Mouse (Mus musculus): Measurements from ENCODE around the gene Bcl7a. TPM values are rescaled to one million over a fixed set of nuclear protein-coding genes. Genes with fewer than 3 reads are reported as not detected.

The Bcl7a gene
- total and polyA plus RNA-seq, 3 experiments, result 6.3 to 10.3 (median 9.2) TPM

GRCm38 (mm10) chr5:123350386-123350785 lies 6.8 kb downstream of the Bcl7a start:
- Histone ChIP-seq H3K79me2 (replicated peaks; ENCODE audit: control insufficient read depth, insufficient read depth, low read length) (peaks cover 6% of the 10 kb centered on the region; the same call in 1 of the 2 replicates), H3K36me3 (ENCODE audit: control insufficient read depth, insufficient read depth, low read length) (no peaks in the 10 kb centered on the region; the same call in 1 of the 2 replicates), H3K27ac (no peak overlapping the region), H3K4me3 (no peak overlapping the region), H3K27me3 (ENCODE audit: control insufficient read depth, insufficient read depth, low read length) (no peaks in the 10 kb centered on the region), H3K4me1 (ENCODE audit: control insufficient read depth, insufficient read depth, low read length) (peaks cover 2% of the 10 kb centered on the region; the same call in 1 of the 2 replicates), H3K9ac (ENCODE audit: low read depth, low read length) (no peak overlapping the region)
- TF ChIP-seq EP300 (IDR thresholded peaks at IDR 0.05; ENCODE audit: insufficient read depth, low read depth, low read length) (no peak), CTCF (IDR thresholded peaks at IDR 0.05) (peak; percentile 64), POLR2A (IDR thresholded peaks at IDR 0.05; ENCODE audit: insufficient read depth, low read depth, low read length) (no peak)
- 57% methylated on average over 10 of the region's 10 CpGs for WGBS
- intact Hi-C loops (cut with DNase I), result no loop called here
- peak; percentile 30 to 42 for DNase-seq

DNA sequence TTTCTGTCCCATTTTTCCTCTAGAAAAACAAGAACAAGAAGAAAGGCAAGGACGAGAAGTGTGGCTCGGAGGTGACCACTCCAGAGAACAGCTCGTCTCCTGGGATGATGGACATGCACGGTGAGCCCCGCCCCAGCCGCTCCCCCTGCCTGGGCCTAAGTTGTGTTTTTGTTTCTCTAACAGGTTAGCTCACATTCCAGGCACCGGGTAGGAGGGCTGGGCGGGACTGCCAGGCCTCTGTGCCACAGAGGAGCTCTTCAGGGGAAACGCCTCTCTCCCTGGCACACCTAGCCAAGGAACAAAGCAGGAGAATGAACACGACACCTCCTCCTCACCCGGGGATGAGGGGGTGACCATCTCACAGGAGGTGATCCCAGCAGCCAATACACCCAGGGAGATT lies 12.3 kb downstream of the Bcl7a start:
- intact Hi-C loops (cut with DNase I), result no loop called here
- no peak for DNase-seq
- no peaks in the 10 kb centered on the region for H3K4me1 ChIP-seq (ENCODE audit: control insufficient read depth, insufficient read depth, low read length)
- no peaks in the 10 kb centered on the region for H3K27me3 ChIP-seq (ENCODE audit: control insufficient read depth, insufficient read depth, low read length)
- 87% methylated on average over 11 of the region's 11 CpGs for WGBS
- no peak overlapping the region for H3K4me3 ChIP-seq
- H3K27ac ChIP-seq, result no peak overlapping the region
- no peaks in the 10 kb centered on the region for H3K79me2 ChIP-seq (replicated peaks; ENCODE audit: control insufficient read depth, insufficient read depth, low read length)
- H3K36me3 ChIP-seq (ENCODE audit: control insufficient read depth, insufficient read depth, low read length), result no peaks in the 10 kb centered on the region
- TF ChIP-seq POLR2A (IDR thresholded peaks at IDR 0.05; ENCODE audit: insufficient read depth, low read depth, low read length) (no peak), CTCF (IDR thresholded peaks at IDR 0.05) (no peak), EP300 (IDR thresholded peaks at IDR 0.05; ENCODE audit: insufficient read depth, low read depth, low read length) (no peak)
- no peak overlapping the region for H3K9ac ChIP-seq (ENCODE audit: low read depth, low read length)

DNA sequence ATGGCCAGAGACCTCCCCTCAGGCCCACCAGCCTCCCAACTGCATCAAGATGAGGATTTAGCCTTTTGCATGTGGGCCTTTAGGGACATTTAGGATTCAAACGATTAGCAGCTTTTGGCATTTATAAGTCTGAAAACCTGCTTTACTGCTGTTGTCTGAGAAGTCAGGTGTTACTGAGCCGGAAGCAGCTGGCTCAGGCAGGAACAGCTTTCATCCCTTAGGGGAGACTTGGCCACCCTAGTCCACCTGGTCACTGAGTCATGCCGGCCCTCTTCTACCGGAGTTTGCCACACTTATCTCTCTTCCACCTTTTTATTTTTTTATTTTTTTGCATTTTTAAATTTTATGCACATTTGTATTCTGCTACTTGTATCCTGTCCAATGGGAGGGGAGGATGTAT lies 13.6 kb downstream of the Bcl7a start:
- TF ChIP-seq POLR2A (IDR thresholded peaks at IDR 0.05; ENCODE audit: insufficient read depth, low read depth, low read length) (no peak), EP300 (IDR thresholded peaks at IDR 0.05; ENCODE audit: insufficient read depth, low read depth, low read length) (no peak), CTCF (IDR thresholded peaks at IDR 0.05) (no peak)
- no peaks in the 10 kb centered on the region for H3K79me2 ChIP-seq (replicated peaks; ENCODE audit: control insufficient read depth, insufficient read depth, low read length)
- WGBS, result 92% methylated on average over 4 of the region's 4 CpGs
- H3K4me1 ChIP-seq (ENCODE audit: control insufficient read depth, insufficient read depth, low read length), result no peaks in the 10 kb centered on the region
- intact Hi-C loops (cut with DNase I), result no loop called here
- no peak overlapping the region for H3K9ac ChIP-seq (ENCODE audit: low read depth, low read length)
- no peak for DNase-seq
- no peaks in the 10 kb centered on the region for H3K27me3 ChIP-seq (ENCODE audit: control insufficient read depth, insufficient read depth, low read length)
- H3K27ac ChIP-seq, result no peak overlapping the region
- no peak overlapping the region for H3K4me3 ChIP-seq
- no peaks in the 10 kb centered on the region for H3K36me3 ChIP-seq (ENCODE audit: control insufficient read depth, insufficient read depth, low read length)

DNA sequence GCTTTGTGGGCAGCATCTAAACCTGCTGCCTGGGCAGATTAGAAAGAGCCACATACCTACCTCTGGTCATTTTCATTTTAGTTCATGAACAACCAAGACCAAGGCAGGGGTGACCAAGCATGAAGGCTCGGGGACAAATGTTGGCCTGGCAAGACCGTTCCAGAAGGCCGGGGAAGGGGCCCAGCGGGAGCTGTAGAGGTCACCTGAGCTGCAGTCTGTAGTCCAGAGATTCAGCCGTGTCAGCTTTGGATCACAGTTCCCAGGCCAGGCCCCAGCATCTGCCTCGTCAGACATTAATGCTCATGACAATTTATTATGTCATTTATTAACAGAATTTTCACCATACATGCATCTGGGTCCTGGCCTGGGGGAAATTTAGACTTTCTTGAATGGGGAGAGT lies 15.8 kb downstream of the Bcl7a start:
- Histone ChIP-seq H3K79me2 (replicated peaks; ENCODE audit: control insufficient read depth, insufficient read depth, low read length) (no peaks in the 10 kb centered on the region), H3K4me3 (no peak overlapping the region), H3K36me3 (ENCODE audit: control insufficient read depth, insufficient read depth, low read length) (peaks cover 2% of the 10 kb centered on the region), H3K27ac (no peak overlapping the region), H3K4me1 (ENCODE audit: control insufficient read depth, insufficient read depth, low read length) (peaks cover 11% of the 10 kb centered on the region), H3K9ac (ENCODE audit: low read depth, low read length) (no peak overlapping the region), H3K27me3 (ENCODE audit: control insufficient read depth, insufficient read depth, low read length) (no peaks in the 10 kb centered on the region)
- intact Hi-C loops (cut with DNase I), result no loop called here
- DNase-seq, result no peak
- WGBS, result 90% methylated on average over 6 of the region's 6 CpGs
- no peak for TF ChIP-seq POLR2A (IDR thresholded peaks at IDR 0.05; ENCODE audit: insufficient read depth, low read depth, low read length)
- no peak for TF ChIP-seq CTCF (IDR thresholded peaks at IDR 0.05)
- TF ChIP-seq EP300 (IDR thresholded peaks at IDR 0.05; ENCODE audit: insufficient read depth, low read depth, low read length), result no peak

DNA sequence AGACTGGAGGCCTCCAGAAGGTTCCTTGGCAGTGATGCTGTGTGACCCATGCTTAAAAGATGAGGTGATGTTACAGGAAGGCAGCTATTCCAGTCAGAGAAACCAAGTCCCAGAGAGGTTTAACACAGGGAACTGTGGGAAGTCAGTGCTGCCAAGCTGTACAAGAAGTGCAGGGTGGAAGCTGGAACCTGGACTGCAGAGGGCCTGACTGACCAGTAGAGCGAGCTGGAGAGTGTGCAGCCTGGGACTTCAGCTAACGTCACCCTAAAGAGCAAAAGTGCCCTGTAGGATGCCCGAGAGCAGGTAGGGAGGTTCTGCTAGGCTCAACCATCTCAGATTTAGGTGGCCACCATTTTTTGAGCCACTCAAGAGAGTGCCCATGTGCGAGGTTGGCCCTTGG lies 19.3 kb downstream of the Bcl7a start:
- peak in 1 of 2 experiments; percentile 21 for DNase-seq
- Histone ChIP-seq H3K36me3 (ENCODE audit: control insufficient read depth, insufficient read depth, low read length) (peaks cover 6% of the 10 kb centered on the region), H3K4me1 (ENCODE audit: control insufficient read depth, insufficient read depth, low read length) (peaks cover 14% of the 10 kb centered on the region), H3K4me3 (no peak overlapping the region), H3K9ac (ENCODE audit: low read depth, low read length) (no peak overlapping the region), H3K79me2 (replicated peaks; ENCODE audit: control insufficient read depth, insufficient read depth, low read length) (no peaks in the 10 kb centered on the region), H3K27me3 (ENCODE audit: control insufficient read depth, insufficient read depth, low read length) (no peaks in the 10 kb centered on the region), H3K27ac (peak overlapping the region; percentile 40)
- TF ChIP-seq EP300 (IDR thresholded peaks at IDR 0.05; ENCODE audit: insufficient read depth, low read depth, low read length) (no peak), CTCF (IDR thresholded peaks at IDR 0.05) (peak; percentile 44), POLR2A (IDR thresholded peaks at IDR 0.05; ENCODE audit: insufficient read depth, low read depth, low read length) (no peak)
- 73% methylated on average over 4 of the region's 4 CpGs for WGBS
- intact Hi-C loops (cut with DNase I), result loop anchor here (5.0 kb wide), 1 partner anchor 76 kb away; no protein-coding TSS in a partner anchor

- Histone ChIP-seq H3K36me3 (ENCODE audit: control insufficient read depth, insufficient read depth, low read length) (peaks cover 6% of the 10 kb centered on the region), H3K27me3 (ENCODE audit: control insufficient read depth, insufficient read depth, low read length) (no peaks in the 10 kb centered on the region), H3K9ac (ENCODE audit: low read depth, low read length) (peak overlapping the region; percentile 70), H3K27ac (peak overlapping the region; percentile 96), H3K79me2 (replicated peaks; ENCODE audit: control insufficient read depth, insufficient read depth, low read length) (no peaks in the 10 kb centered on the region), H3K4me3 (no peak overlapping the region), H3K4me1 (ENCODE audit: control insufficient read depth, insufficient read depth, low read length) (peaks cover 14% of the 10 kb centered on the region)
- WGBS, result 11% methylated on average over 11 of the region's 11 CpGs
- intact Hi-C loops (cut with DNase I), result loop anchor here (1.0 to 5.0 kb wide), 2 partner anchors 20 to 77 kb away; no protein-coding TSS in a partner anchor
- TF ChIP-seq CTCF (IDR thresholded peaks at IDR 0.05), result no peak
- TF ChIP-seq POLR2A (IDR thresholded peaks at IDR 0.05; ENCODE audit: insufficient read depth, low read depth, low read length), result 0 out of 2 replicates have a peak, but pooled peaks have one; percentile 37
- TF ChIP-seq EP300 (IDR thresholded peaks at IDR 0.05; ENCODE audit: insufficient read depth, low read depth, low read length), result peak; percentile 72; the same call in 1 of the 2 replicates
- peak; percentile 66 to 79 for DNase-seq
Observed at GRCm38 (mm10) chr5:123364302-123364971, 20.8 kb downstream of the Bcl7a start.
